Mouse (Mus musculus): ENCODE measurements around the gene Rtn1. TPM values are rescaled to one million over a fixed set of nuclear protein-coding genes. Genes with fewer than 3 reads are reported as not detected.
A peak's percentile ranks its signal among the peaks of the same experiment; 100 is the strongest.

Rtn1 gene
- total RNA-seq, 2 experiments from 2014 or later: 5.3 to 8.9 TPM

DNA sequence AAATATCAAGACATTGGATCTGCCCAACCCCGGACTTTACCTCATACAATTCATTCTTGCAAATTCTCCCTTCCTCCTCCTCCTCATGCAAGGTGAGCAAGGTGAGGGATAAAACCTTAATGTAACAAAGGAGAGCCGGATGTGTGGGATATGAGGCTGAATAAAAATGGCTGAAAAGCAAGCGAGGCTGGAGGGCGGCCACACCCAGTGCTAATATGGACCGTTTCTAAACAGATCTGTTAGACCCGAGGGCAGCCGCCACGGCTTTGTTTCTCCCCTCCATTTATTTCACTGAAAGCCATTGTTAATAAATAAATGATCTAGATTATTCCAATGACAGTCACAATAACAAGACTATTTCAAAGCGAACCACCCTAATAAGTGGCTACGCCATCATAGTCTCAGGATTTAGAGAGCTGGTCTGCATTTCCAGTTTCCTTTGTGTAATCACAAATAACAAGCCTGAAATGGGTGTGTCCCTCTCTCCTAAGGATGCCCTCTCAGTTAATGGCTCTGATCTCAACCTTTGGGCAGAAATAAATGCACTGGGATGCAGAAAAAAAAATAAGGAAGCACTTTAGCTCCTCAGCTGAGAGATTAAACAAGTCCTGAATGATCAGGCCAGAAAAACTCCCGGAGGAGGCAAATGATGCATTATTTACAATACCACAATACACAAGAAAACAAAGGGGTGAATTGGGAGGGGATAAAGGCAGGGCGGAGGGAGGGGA, 173.1 kb downstream of the Rtn1 start:
- intact Hi-C loops (cut with DNase I): loop anchor here (5.0 kb wide), 1 partner anchor 197 kb away; no protein-coding TSS in a partner anchor

DNA sequence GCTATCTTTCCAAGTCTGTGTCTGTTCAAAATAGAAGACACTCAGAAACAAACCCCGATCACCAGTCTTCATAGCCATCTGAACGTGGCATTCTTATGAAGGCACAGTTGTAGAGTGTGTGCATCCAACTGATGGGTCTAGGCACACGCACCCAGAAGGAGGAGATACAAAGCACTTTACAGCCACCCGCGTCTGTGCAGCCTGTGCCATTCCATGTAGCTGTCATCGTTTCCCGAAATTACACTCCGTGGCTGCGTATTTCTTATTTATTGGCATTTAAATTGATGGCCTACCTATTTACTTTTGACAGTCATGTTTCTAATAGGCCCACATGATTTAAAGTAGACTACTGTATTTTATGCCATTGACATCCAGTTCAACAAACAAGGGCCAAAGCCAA, 173.9 kb downstream of the Rtn1 start:
- intact Hi-C loops (cut with DNase I): loop anchor here (5.0 kb wide), 1 partner anchor 197 kb away; no protein-coding TSS in a partner anchor
- DNase-seq: no peak

More for the DNA sequence above, 173.1 kb downstream of the Rtn1 start:
- no peak for DNase-seq

- no peak for DNase-seq
- intact Hi-C loops (cut with DNase I): no loop called here
Observed at GRCm38 (mm10) chr12:72234151-72234550, 174.7 kb downstream of the Rtn1 start.

DNA sequence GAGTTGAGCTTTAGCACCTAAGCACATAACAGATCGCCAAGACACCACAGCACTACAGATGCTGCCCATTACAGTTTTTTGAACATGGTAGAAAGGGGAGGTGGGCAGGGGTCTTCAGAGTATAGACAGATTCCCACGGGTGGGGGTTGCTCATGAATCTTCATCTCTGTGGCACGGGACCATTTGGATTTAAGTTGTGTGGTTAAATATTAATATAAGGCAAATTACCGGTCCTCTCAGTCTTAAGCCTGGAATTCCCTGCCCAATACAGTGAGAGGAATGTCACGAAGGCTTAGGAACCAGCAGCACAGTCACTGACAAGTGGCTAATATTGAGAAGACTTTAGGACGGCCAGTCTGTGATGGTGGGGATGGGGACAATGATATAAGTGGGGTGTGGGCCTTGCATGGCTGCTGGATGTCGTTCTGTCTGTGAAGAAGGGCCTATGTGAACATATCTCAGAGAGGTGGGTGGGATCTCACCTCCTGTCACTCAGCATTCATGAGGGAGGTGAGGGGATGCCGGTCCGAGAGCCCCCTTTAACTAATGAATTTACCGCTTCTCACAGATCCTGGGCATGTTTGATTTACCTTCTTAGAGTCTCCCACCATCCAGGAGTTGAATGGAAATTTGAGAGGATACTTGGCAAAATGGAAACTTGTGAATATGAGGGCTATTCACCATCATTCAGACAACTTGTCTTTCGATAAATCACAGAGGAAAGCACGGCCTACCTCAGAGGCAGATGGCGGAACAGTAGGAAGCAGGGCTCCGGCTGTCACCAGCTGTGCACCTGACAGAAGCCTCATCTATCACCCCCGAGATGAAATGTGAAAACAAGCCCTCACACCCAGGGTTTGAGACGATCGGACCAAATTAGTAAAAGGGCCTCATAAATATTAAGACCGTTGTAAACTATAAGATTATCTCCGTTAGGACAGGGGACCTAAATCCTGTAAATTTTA, 175.7 kb downstream of the Rtn1 start:
- intact Hi-C loops (cut with DNase I): no loop called here

DNA sequence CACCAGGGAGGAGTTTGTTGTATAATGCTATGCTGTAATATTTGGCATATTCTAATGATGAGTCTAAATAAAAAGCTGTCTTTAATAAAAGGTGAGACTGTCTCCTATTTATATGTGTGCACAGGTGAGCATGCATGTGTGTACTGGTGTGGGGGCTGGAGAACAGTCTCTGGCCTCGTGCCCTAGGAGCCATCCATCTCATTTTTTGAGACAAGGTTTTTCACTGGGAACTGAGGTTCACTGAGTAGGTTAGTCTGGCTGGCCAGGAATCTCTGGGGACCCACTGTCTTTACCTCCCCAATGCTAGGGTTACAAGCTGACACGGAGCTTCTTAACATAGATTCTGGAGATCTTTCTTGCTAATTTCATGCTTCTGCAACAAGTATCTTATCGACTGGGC, 176.7 kb downstream of the Rtn1 start:
- intact Hi-C loops (cut with DNase I): no loop called here
- no peak for DNase-seq

More for the DNA sequence above, 175.7 kb downstream of the Rtn1 start:
- no peak for DNase-seq

GRCm38 (mm10) chr12:72229451-72230196, 179.2 kb downstream of the Rtn1 start:
- intact Hi-C loops (cut with DNase I): no loop called here
- no peak for DNase-seq

GRCm38 (mm10) chr12:72227731-72228130, 181.1 kb downstream of the Rtn1 start:
- intact Hi-C loops (cut with DNase I): no loop called here
- DNase-seq: no peak

- intact Hi-C loops (cut with DNase I): no loop called here
- no peak for DNase-seq
Observed at GRCm38 (mm10) chr12:72225371-72225770, 183.5 kb downstream of the Rtn1 start.

GRCm38 (mm10) chr12:72223557-72224102, 185.2 kb downstream of the Rtn1 start:
- intact Hi-C loops (cut with DNase I): no loop called here

GRCm38 (mm10) chr12:72213554-72213953, 195.3 kb downstream of the Rtn1 start:
- intact Hi-C loops (cut with DNase I): no loop called here
- peak; percentile 21 to 26 for DNase-seq

More at GRCm38 (mm10) chr12:72223557-72224102, 185.2 kb downstream of the Rtn1 start:
- no peak for DNase-seq

DNA sequence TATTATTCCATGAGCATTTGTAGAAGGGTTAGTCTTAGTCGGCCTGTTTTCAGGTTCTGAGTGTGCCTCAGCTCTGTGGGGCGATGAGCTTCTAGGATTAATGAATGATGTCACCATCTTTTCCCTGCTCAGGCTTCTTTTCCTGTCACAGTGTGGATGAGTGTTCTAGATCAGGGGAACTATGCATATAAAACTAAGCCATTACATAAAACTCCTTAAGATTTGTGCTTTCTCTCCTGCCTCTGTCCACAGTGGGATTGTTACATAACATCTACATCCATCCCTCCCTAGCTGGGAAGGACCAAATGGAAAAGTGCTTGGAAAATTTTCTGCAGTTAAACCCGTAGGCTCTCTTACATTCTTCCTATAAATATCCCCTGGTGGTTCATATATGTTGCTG, 208.0 kb downstream of the Rtn1 start:
- intact Hi-C loops (cut with DNase I): no loop called here

DNA sequence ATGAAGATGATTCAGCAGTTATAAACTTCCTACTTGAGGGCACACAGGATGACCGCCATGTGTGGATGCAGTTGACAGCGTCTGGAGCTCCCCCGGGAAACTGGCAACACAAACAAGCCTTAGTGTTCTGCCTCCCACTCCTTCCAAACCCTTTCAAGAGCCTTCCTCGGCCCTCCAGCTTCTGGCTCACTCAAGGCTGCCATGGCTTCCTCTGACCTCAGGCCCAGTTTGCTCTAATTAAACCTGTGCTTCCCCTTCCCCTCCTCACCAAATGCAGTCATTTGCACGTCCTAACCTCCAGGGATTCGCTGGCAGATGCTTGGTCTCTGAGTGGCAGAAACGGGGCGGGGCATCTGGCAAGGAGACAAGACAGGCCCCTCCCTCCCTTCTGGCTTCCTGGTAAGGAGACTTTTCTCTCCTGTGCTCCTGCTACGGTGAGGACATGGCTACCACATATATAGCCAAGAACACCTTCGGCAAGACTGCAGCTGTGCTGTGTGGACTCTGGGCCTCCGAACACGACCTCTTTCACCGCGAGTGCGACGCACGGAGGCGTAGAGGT, 210.8 kb downstream of the Rtn1 start:
- DNase-seq: peak; percentile 34 to 40
- intact Hi-C loops (cut with DNase I): no loop called here

More for the DNA sequence above, 208.0 kb downstream of the Rtn1 start:
- DNase-seq: no peak

DNA sequence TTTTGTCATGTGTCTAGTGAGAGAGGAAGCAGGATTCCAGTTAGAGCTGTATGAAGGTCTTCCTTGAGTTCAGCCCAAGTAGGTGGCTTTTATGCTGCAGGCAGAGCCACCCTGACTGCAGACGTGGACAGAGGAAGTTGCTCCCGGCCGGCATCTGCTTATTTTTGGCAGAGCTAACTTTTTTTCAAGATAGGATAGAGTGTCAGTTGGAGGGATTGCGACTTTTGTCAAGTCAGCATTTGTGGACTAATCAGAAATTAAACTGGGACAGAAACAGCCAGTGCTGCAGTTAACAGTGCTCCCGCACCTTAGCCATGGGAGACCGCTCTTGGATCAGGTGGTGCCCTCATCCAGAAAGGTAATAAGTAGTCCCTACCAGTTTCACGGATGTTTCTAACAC, 211.4 kb downstream of the Rtn1 start:
- DNase-seq: peak in 1 of 2 experiments; percentile 16
- intact Hi-C loops (cut with DNase I): no loop called here

GRCm38 (mm10) chr12:72184929-72185328, 223.9 kb downstream of the Rtn1 start, which contains the start of gene Ccdc175:
Gene Ccdc175, minus strand, starts transcription at chr12:72185029.
- no peak for DNase-seq
- intact Hi-C loops (cut with DNase I): no loop called here

- intact Hi-C loops (cut with DNase I): no loop called here
- no peak for DNase-seq
Observed at GRCm38 (mm10) chr12:72179561-72179960, 229.3 kb downstream of the Rtn1 start.

- intact Hi-C loops (cut with DNase I): no loop called here
- no peak for DNase-seq
Observed at GRCm38 (mm10) chr12:72178322-72178721, 230.5 kb downstream of the Rtn1 start.
